Mouse (Mus musculus): ENCODE measurements around the gene Rps11.

Rps11 gene

DNA sequence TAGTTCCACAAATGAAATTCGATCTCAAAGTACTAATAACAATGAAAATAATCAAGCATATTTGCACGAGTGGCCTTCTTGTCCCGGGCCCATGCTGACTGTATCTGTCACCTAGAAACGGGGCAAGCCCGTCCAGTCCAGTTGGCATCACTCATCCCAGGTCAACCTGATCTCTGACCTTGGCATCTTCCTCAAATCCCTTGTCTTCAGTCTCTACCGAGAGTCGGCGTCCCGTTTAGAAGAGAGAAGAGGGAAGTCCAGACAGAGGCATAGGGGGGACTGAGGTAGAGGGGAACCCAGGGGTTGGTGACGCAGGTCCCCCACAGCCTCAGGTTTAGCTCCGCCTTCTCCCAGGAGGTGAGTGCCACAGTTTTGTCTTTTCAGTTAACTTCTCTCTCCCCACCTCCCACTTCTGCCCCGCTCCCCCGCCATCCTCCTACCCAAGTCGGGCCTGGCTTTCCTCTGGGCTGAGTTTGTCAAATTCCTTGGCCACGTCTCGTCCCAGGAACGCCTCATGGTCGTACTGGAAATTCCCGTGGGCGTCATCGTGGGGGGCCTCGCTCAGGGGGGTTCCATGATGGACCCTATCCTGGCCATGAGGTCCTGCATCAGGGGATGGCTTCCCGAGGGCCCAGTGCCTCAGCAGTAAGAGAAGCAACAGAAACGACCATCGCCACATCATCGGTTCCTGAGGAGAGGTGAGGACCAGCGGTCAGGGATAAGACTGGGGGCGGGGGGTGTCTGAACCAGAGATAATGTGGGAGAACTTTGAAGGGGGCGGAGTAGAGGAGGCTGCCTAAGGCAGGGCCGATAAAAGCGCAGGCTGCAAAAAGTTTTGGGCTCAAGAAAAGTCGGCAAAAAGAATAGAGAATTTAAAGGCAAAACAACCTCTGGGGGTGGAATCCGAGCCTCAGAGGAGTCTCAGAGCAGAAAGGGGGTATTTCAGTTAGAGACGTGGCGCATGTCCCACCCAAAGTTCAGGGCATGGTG, 32.9 kb downstream of the Rps11 start:
- in situ Hi-C loops (cut with MboI; ENCODE audit: low sequenced_read_pairs): no loop called here

DNA sequence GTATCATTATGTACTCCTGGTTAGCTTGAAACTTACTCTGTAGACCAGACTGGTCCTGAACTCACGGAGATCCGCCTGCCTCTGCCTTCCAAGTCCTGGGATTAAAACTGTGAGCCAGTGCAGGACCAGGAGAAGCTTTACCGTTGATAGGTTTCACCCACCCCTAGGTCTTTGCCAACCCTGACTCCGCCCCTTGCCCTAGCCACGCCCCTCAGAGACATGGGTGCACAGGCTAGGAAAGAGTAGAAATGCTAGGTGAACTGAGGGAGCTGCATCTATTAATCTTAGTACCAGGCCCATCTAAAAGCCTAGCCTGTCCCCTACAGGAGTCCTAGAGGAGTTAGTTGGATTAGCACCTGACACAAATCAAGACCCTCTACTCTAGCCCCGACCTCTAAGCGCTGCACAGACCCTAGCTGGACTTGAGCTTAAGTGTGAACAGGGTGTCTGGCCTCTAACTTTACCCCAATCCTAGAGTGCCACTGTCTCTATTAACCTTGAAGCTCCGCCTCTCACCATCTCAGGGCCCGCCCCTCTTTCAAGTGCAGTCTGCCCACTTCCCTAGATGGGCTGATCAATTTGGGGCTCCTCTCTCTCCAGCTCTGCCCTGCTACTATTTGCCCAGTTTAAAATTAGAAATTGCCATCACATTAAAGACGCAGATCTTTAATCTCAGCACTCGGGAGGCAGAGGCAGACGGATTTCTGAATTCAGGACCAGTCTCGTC, 33.8 kb downstream of the Rps11 start:
- in situ Hi-C loops (cut with MboI; ENCODE audit: low sequenced_read_pairs): no loop called here

DNA sequence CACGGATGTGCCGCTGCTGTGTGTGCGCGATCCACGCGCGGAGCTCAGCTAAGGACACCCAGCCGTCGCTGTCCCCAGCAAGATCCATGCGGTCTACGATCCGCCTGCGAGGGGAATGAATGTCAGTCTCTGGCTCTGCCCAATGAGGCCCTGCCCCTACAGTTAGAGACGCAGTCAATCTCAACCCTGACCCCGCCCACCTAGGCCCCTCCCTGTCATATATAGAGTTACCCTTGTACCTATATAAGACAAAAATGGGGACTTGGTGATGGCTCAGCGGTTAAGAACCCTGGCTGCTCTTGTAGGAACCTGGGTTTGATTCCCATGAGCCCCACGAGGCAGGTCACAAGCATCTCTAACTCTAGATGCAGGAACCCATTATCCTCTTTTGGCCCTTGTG, 35.6 kb downstream of the Rps11 start:
- in situ Hi-C loops (cut with MboI; ENCODE audit: low sequenced_read_pairs): no loop called here

DNA sequence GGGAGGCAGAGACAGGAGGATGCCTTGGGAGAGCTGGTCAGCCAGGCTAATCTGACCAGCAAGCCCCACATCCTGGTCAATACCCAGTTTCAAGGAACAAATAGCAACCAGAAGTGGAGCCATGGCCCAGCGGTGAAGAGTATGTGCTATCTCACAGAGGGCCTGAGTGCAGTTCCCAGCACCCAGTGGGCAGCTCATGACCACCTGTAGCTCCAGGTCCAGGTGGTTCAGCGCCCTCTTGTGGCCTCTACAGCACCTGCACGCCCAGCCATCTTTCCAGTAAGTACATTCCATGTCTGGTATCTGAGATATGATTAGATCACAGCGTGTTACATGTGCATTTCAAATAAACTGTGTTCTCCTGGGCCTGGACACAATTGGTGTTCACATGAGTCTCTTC, 38.2 kb downstream of the Rps11 start:
- in situ Hi-C loops (cut with MboI; ENCODE audit: low sequenced_read_pairs): no loop called here

DNA sequence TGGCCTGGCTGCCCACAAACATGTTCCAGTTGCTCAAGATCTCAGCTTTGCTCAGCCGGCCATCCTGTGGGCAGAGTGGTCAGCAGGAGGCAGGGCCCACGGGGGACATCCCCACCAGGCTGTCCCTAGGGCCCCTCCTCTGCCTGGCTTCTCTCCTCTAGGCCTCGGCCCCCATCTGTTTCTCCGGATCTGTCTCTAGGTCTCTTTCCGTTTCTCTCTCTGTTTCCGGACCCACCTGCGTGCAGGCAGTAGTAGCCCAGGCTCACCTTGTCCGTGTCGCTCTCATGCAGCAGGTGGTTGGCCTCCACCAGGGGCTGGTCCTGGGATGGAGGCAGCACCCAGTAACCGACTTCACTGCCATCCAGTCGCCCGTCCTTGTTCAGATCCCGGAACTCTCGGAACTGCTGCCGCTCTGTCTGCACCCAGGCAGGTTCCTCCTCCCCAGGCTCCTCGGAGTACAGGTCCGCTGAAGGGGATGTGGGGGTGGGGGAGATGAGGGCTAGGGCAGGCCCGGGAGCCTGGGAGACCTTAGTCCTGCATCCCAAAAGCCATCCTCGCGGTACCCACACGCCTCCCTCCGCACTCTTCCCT, 40.8 kb downstream of the Rps11 start:
- in situ Hi-C loops (cut with MboI; ENCODE audit: low sequenced_read_pairs): no loop called here

DNA sequence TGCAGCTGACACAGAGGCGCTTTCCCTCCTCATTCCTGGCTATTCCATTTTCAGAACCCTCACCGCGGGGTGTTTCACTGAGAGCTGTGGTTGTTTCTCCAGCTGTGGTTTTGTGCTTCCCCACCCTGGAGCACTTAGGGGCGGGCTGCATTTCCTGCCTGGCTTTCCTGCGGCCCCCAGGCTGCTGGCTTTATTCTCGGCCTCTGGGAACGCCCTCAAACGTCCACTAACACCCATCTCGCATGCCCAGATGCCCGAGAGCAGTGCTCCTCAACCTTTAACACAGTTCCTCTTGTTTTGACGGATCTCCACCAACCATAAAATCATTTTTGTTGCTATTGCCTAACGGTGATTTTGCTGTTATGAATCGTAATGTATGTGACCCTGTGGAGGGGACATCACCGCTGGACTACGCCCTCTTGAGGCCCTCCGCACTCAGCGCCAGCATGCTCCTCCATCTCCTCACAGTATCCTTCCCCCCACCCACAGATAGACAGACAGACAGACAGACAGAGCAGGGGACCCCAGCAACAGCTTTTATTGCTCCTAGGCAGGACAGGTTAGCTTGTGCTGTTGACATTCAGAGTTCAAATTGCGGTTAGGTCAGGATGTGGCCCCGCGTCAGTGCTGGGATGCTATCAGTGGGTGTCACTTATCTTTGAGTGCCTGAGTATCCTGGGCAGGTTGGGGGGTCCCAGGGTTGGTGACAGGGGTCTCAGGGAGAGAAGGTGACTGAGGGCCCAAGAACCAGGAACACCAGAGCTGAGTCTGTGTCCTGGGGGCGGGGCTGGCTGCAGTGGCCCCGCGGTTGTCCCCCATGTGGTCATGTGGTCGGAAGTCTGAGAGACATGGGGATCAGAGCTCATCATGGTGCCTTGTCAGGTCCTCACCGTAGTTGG, 41.6 kb downstream of the Rps11 start:
- in situ Hi-C loops (cut with MboI; ENCODE audit: low sequenced_read_pairs): no loop called here

DNA sequence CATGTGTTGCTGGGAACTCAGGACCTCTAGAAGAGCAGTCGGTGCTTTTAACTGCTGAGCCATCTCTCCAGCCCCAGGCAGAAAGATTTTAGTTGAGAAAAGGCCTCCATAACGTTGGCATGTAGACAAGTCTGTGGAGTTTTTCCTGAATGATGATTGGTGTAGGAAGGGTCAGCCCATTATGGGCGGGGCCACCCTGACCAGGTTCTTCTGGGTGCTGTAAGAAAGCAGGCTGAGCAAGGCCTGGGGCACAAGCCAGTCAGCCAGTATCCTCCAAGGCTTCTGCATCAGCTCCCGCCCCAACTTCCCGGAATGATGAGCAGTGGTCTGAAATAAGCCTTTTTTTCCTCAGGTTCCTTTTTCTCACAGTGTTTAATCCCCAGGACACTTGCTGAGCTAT, 43.2 kb downstream of the Rps11 start:
- in situ Hi-C loops (cut with MboI; ENCODE audit: low sequenced_read_pairs): no loop called here

DNA sequence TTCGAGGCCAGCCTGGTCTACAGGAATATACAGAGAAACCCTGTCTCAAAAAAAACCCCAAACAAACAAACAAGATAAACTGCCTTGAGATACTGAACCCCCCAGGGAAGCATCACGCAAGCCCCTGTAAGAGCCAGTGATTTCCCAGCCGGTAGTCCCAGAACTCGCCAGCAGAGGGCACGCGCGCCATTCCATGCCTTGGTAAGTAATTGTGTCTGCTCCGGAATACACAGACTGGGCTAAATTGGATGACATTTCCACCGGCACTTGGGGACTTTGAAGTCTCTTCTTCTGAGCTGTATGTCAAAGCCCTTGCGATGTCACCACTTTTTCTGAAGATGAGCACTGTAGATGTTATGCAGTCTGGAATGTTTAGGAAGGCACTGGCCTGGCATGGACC, 44.4 kb downstream of the Rps11 start:
- in situ Hi-C loops (cut with MboI; ENCODE audit: low sequenced_read_pairs): no loop called here

DNA sequence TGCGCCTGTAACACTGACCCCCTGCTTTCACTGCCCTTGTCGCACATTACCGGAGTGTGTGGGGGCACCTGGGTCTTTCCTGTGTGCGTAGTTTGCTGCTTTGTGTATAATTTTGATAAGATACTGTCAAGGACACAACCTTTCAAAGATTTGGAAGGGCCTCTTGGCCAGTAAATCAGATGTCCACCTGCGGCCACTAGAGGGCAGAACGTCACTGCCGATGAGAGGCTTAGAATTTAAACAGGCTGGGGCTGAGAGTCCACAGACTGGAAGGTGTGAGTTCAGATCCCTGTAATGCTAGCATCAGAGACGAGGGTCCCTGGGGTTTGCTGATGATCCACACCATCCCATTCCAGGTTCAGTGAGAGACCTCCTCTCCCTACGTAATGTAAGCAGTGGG, 45.7 kb downstream of the Rps11 start:
- in situ Hi-C loops (cut with MboI; ENCODE audit: low sequenced_read_pairs): no loop called here

DNA sequence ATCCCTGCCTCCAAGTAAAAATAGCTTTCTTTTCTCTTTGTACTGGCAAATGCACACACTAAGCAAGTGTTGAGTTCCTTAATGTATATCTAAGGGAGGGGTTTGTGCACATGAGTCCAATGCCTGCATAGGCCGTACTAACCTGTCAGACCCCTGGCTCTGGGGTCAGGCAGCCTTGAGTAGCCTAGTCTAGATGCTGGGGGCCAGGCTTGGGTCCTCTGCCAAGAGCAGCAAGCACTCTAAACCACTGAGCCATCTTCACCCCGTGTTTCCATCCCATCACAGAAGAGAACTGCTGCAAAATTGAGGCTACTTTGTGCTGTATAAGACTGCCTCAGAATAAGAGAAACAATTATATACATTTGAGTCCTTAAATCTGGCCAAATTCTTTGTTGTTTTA, 46.4 kb downstream of the Rps11 start:
- in situ Hi-C loops (cut with MboI; ENCODE audit: low sequenced_read_pairs): no loop called here

DNA sequence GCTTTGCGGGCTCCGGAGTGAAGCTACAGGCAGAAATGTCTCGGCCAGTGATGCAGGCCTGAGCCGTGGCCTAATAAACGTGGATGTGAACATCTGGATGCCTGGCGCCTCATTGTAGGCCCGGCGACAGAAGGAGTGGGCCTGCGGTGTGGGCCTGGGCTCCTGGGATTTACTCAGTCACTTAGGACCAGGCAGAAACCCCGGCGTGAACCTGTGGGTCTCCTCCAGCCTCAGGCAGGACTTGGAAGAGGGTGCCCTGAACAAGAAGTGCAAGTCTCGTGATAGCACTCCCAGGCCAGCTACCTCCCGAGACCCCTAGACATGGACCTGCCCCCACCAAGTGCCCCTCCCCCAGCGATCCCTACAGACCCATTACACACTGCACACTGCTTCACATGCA, 46.9 kb downstream of the Rps11 start:
- in situ Hi-C loops (cut with MboI; ENCODE audit: low sequenced_read_pairs): no loop called here

DNA sequence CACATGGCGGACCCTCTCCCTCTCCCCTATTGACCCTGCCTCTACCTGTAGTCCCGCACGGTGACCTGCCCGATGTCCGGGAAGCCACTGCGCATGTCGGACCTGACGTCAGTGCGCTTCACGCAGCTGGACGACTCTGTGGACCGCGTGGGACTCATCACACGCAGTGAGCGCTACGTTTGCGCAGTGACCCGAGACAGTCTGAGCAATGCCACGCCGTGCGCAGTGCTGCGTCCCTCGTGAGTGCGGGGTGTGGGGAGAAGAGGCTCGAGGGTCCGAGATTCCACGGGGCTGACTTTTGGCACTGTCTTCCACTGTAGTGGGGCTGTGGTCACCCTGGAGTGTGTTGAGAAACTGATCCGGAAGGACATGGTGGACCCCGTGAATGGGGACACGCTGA, 47.7 kb downstream of the Rps11 start:
- in situ Hi-C loops (cut with MboI; ENCODE audit: low sequenced_read_pairs): no loop called here

DNA sequence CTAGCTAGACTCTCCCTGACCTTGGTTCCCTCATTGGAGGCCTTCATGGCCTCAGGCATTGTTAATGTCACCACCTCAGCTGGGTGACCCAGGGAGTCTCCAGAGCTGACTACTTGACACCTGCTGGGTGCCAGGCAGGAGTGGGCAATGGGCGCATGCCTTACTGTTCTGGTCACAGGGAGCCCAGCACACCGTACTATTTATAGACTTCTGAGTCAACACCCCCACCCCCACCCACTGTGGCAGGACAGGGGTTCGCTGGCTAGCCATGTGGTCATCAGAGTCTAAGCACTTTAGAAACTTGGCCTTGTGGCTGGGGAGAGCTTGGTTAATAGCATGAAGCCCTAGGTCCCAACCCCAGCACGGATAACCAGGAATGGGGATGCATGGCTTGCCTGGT, 48.8 kb downstream of the Rps11 start:
- in situ Hi-C loops (cut with MboI; ENCODE audit: low sequenced_read_pairs): no loop called here

DNA sequence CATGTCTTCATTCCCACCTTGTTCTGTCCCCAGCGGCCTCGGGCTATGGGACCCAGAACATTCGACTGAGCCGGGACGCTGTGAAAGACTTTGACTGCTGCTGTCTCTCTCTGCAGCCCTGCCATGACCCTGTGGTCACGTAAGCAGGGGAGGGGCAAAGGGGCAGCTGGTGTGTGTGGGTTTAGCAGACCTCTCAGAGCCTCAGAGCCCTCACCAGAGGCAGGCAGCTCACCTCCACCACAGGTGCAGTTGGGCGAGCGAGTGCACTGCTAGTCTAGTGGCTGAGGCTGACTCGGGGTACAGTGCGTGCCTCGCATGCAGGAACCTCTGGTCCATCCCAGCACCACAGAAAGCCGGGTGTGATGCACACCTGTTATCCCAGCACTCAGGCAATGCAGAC, 50.3 kb downstream of the Rps11 start:
- in situ Hi-C loops (cut with MboI; ENCODE audit: low sequenced_read_pairs): no loop called here

DNA sequence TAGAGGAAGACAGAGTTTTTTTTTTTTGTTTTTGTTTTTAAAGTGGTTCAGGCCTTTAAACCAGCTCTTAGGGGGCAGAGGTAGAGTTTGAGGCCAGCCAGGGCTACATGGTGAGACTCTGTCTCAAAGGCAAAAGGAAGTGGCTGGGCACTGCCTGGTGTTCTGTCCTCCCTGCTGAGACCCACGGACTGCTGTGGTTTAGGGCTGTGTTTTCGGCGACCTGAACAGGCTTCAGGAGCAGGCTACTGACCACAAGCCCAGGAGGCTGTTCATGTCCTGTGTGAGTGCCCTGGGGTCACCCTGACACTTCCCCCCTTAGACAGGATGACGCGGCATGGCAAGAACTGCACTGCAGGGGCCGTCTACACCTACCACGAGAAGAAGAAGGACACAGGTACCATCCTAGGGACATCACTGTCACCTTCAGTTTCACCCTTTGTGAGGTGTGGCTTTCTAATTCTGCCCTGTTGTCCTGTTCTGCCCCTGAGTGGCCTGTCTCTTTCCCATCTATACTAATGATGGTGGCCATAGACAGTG, 51.0 kb downstream of the Rps11 start:
- in situ Hi-C loops (cut with MboI; ENCODE audit: low sequenced_read_pairs): no loop called here
